Mouse (Mus musculus): ENCODE data around the gene Rrbp1.

DNA sequence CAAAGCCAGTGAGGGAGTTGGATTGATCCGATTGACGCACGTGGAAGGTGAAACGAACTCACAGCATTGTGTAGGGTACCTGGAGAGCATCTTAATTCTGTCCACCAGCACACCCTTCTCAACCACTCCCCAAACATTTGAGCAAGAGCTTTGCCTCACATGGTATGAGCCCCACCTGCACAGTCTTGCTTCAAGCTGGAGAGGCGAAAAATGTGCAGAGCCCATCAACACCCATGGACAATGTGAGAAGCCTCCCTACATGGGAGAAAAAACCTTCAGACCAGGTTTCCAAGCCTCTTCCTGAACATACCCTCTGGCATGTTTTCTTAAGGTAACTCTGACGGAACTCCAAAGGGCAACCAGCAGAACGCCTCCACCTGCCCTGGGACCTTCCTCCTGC lies 19.7 kb upstream of the Rrbp1 start:
- TF ChIP-seq CTCF (IDR thresholded peaks at IDR 0.05 in 2 of 3, conservative IDR thresholded peaks at IDR 0.05 in 1 of 3; ENCODE audit: control insufficient read depth in 1 of 3, insufficient read depth in 1 of 3, low read depth in 2 of 3, low read length in 3 of 3, poor library complexity in 1 of 3, severe bottlenecking in 1 of 3): no peak
- TF ChIP-seq ZC3H11A (IDR thresholded peaks at IDR 0.05; ENCODE audit: low read depth, low read length): no peak
- TF ChIP-seq BHLHE40 (IDR thresholded peaks at IDR 0.05; ENCODE audit: borderline replicate concordance, low read depth, low read length): no peak
- no peak for TF ChIP-seq UBTF (IDR thresholded peaks at IDR 0.05; ENCODE audit: borderline replicate concordance, insufficient read depth, low read depth, low read length)
- no peak for TF ChIP-seq HCFC1 (IDR thresholded peaks at IDR 0.05; ENCODE audit: low read depth, low read length)
- TF ChIP-seq MAX (IDR thresholded peaks at IDR 0.05; ENCODE audit: low read length): no peak
- TF ChIP-seq MAFK (IDR thresholded peaks at IDR 0.05; ENCODE audit: borderline replicate concordance, low read depth, low read length): no peak
- no peak for TF ChIP-seq CHD2 (IDR thresholded peaks at IDR 0.05; ENCODE audit: low read length)
- no peak for TF ChIP-seq EP300 (IDR thresholded peaks at IDR 0.05; ENCODE audit: low read depth in 1 of 2, low read length in 2 of 2)
- no peak for TF ChIP-seq JUND (IDR thresholded peaks at IDR 0.05; ENCODE audit: low read depth, low read length)
- TF ChIP-seq POLR2A (IDR thresholded peaks at IDR 0.05; ENCODE audit: control insufficient read depth in 1 of 2, insufficient read depth in 1 of 2, low read depth in 1 of 2, low read length in 2 of 2, poor library complexity in 1 of 2): no peak
- TF ChIP-seq KAT2A (conservative IDR thresholded peaks at IDR 0.05; ENCODE audit: low read depth, low read length): no peak
